Mouse (Mus musculus) bone marrow macrophage, adult 2 months (primary cell): ENCODE measurements around the gene Pkp1.

Experiments
- CTCF ChIP-seq: IDR thresholded peaks from 2 replicates; pipeline ENCODE4 v1.5.1; 2012; ENCODE audit warnings: low read depth, mild to moderate bottlenecking, low read length, moderate library complexity
- POLR2A ChIP-seq: IDR thresholded peaks from 2 replicates; pipeline ENCODE4 v1.6.1; 2012; ENCODE audit warnings: mild to moderate bottlenecking, low read depth, low read length, borderline replicate concordance

DNA sequence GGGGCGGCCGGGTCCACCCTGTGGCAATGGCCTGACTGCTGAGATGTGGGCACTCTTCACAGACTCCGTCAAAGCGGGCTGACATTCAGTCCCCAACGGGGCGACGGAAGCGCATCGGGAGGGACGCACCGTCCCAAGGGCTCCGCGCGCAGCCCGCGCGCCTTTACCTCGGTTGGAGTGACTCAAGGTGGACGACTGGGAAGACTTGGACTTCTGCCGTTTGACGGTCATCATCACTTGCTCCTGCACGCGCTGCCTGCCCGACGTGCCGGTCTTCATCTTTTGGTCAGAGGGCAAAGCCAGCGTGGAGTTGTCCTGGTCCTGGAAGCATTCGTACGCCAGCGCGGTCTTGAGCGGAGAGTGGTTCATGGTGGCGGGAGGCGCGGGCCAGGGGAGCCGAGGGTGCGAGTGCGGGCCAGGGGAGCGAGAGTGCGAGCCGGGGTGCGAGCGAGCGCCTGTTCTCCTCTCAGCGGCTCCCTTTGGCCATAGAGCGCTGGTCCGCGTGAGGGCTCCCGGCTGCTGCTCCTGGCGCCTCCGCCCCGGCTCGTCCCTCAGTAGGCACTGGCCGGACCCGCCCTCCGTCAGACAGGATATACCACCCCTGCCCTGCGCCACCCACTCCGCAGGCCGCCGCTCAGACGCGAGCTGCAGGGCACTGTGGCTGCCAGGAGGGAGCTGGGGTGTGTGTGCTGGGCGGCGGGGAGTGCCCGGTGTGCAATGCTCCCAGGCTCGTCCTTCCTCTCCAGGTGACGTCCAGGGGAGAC lies at the start of gene Pkp1:
- TF ChIP-seq CTCF (no peak), POLR2A (no peak)
